Mouse (Mus musculus) MEL-GATA-1-ER (cell line): ENCODE results near the gene Ephb2.

Experiments
- DNase-seq: peaks from one replicate; pipeline ENCODE4 v3.0.0-alpha.2; 2012; ENCODE audit warnings: low read depth; ENCODE audit errors: extremely low read depth

The Ephb2 gene

DNA sequence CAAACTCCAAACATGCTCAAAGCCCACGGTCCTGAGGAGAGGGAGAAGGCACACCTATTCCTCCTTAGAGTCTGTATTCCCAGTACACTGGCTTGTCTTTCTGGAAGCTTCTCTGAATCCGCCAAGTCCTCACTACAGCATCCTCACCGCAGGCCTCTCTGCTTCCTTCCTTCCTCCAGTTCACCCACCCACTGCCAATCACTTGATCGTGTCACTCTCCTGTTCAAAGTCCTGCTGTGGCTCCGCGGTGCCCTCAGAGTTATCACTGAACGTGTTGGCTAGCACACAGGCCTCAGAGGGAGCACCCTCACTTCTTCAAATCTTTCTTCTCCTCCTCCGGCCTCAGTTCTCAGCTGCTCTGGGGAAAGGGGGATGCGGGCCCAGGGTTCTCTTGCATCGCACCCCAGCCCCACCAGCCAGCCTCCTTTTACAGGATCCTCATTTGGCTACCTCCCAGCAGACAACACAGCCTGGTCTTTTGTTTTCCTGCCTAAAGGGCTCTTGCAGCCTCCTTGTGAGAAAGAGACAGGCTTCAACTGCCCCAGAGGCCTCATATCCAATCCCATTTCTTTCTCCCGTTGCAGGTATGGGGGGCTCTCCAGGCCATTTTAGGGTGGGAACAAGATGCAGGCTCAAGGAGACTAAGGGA, 102.4 kb downstream of the Ephb2 start:
- DNase-seq, result no peak

DNA sequence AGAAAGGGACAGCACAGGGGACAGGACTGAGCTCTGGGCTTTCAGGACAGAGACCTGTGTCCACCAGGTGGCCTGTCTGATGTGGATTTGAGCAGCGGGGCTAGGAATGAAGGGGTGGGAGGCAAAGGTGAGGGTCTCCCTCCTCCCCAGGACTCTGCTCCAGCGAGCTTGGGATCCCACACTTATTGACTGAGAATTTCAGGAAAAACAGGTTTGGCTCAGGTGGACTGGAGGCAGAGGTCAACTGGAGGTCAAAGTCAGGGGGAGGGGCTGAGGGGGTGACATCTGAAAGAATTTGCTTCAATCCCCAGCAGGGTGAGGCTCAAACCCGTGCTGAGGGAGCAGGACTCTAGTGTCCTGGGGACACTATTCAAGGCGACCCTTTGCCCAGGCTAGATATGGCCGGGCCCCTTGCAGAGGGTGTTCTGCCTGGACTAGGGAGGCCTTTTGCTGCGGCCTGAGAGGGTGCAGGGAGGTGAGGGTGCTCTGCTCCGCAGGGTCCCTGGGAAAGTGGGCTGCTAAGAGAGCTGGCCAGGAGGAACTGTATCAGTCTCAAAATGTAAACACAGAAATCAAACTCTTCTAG, 103.2 kb downstream of the Ephb2 start:
- no peak for DNase-seq

DNA sequence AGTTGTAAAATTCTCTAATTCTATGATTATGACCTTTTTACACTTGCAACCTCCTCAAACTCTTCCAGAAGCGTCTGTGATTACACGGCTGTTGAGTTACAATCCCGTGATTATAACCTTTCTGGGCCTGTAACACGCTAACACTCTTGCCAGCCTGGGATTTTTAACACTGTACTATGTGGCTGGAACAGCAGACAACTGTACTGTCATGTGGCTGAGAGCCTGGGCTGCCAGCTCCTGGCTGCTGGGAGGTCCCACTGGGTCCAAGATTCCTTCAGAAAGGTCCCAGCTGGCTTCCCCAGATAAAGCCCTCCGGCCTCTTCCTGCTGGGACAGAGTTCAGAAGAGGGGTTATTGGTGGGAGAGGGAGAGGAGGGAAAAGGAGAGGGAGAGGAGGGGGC, 104.0 kb downstream of the Ephb2 start:
- DNase-seq, result no peak

DNA sequence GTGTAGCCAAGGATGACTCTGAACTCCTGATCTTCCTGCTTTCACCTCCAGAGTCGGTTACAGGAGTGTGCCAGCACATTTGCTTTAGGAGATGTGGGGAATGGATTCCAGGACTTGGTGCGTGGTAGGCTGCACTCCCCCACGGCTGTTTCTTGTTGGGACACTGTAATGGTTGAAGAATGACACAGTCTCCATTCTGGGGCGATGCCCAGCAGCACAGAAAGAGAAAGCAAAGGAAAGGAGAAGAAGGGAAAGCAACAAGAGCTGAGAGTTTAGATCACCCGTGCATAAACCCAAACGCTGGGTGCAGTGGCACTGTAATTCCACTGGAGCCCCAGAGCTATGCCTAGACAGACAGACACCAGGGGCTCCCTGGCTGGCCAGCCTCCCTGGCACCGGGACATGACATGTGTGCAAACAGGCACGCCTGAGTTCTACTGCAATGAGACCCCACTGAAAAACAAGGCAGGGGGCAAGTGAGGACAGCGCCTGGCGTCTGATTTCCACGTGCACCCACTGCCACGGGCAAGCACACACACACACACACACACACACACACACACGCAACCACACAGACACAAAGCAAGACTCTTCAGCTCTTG, 104.7 kb downstream of the Ephb2 start:
- DNase-seq, result no peak

DNA sequence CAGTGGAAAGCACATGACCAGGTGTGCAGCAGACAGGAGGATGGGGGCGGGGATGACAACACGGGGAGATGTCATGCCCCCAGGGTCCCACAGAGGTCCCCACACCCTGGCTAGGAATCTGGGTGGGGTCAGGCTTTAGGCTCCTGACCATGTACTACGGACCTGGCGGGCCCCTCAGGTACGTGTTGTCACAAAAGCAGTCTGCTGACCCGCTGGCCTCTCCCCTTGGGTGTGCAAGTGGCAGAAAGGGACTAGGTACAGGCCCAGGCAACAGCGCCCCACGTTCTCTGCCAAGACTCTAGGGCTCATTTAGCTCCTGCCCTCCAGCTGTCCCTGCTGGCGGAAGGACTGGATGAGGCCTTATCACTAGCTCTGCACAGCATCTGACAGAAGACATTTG, 105.3 kb downstream of the Ephb2 start:
- no peak for DNase-seq

DNA sequence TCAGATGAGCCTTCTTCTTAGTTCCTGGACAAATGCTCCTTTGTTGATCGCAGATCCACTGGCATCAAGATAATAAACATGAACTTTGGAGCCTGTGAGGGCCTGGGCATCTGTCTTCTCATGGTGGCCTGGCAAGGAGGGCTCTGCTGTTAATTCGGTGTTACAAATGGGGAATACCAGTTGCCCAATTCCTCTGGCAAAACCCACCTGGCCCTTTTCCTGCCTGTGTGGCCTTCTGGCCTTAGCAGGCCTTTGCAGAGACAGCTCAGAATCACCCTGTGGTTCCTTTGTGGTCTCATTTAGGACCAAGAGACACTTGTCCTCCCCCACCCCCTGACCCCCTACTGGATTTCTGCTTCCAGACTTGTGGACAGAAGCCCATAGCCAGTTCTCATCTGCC, 106.2 kb downstream of the Ephb2 start:
- no peak for DNase-seq

DNA sequence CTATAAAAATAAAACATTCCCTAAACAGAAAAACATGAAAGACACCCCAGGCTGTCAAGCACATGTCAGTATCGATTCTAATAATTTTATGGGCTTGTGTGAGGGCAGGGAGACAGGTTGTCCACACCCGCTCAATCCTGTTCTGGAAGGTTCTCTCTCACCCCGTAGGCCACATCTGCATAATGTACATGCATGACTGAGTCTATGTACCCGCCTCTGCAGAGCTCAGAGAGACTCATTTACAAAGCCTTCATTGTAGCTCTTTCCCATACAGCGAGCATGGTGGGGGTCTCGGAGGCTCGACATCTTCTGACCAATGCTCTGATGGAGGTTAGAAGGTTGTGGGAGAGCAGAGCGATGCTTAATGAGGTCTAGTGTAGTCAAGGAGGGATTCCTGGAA, 108.8 kb downstream of the Ephb2 start:
- DNase-seq, result no peak

DNA sequence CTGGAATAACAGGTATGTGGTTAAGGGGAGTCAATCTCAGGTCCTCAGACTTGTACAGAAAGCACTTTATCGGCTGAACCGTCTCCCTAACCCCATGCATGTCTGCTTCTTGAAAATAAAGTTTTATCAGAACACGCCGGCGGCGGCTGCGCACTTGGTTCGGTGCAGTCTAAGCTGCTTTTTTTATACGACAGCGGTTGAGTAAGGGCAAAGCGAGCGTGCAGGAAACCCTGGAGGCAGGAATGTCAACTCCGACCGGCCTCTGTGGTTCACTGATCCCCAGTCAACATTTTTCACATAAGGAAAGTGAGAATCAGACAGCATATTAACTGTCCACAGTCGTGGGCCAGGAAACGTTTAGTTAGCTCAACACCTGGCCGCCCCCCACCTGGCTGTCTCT, 111.1 kb downstream of the Ephb2 start:
- DNase-seq, result peak; percentile 35

- DNase-seq, result no peak
Measured at GRCm38 (mm10) chr4:136722361-136723082, 113.3 kb downstream of the Ephb2 start.

GRCm38 (mm10) chr4:136721937-136722336, 113.9 kb downstream of the Ephb2 start:
- DNase-seq, result no peak

DNA sequence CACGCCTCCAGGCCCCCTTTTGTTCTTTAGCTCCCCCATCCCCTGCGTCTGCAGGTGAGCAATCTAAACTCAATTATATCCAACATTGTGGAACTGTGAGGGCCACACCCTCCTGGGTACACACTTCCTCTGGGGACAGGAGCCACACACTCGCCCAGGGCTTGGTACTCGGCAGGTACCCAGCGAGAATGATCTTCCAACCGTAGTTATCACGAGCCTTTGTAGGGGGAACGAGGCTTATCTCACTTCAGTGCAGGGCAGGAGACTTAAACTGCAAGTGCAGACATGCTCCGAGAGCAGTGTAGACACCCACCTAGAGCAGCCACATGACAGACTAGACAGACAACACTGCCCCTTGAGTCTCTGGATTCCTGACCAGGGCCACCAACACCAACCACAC, 115.8 kb downstream of the Ephb2 start:
- no peak for DNase-seq

DNA sequence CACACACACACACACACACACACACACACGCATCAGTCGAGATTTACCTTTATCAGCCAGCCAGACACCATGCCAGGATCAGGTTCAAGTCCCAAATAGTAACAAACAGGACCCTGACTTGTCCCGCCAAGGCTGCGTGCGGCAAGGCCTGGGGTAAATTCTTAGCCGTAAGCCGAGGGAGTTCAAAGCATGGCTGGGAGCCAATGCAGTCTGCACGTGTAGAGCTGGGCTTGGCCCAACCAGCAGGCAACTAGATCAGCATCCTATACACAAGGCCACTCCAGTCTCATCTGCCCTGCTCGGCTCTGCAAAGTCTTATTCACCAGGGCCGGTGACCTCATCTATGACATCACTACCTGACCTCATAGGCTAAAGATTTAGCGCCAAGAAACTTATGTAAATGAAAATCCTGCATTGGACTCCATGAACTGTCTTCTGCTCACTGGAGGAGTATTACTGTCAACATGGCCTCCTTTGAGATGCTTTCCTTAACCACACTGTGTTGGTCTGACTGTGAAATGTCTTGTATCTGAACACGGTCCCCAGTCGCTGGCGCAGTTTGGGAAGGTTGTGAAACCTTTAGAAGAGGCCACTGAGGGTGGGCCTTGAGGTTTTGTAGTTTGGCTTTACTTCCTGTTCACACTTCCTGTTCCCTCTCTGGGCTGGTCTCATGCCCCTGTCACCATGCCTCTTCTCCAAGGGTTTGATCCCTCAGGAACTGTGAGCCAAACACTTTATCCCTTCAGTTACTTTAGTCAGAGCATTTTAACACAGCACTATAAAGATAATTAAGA, 117.4 kb downstream of the Ephb2 start:
- peak; percentile 30 for DNase-seq

GRCm38 (mm10) chr4:136716561-136716972, 119.2 kb downstream of the Ephb2 start:
- no peak for DNase-seq

GRCm38 (mm10) chr4:136714530-136714929, 121.3 kb downstream of the Ephb2 start:
- no peak for DNase-seq

DNA sequence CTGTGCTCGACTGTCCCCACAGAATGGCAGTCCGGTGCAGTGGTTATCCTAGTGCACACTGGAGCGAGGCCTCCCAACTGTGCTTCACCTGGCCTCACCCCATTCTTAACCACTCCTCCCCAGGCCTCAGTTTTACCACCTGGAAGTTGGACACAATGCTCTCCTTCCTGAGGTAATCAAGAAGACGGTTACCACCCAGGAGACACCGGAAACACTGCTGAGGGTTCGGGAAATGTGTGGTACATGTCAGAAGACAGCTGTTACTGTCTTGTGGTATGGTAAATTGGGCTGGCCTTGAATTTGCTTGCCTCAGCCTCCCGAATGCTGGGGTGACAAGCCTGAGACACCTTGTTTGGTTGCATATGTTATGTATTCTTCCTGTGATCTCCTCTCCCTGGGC, 121.9 kb downstream of the Ephb2 start:
- no peak for DNase-seq

GRCm38 (mm10) chr4:136713431-136713830, 122.4 kb downstream of the Ephb2 start:
- DNase-seq, result no peak

DNA sequence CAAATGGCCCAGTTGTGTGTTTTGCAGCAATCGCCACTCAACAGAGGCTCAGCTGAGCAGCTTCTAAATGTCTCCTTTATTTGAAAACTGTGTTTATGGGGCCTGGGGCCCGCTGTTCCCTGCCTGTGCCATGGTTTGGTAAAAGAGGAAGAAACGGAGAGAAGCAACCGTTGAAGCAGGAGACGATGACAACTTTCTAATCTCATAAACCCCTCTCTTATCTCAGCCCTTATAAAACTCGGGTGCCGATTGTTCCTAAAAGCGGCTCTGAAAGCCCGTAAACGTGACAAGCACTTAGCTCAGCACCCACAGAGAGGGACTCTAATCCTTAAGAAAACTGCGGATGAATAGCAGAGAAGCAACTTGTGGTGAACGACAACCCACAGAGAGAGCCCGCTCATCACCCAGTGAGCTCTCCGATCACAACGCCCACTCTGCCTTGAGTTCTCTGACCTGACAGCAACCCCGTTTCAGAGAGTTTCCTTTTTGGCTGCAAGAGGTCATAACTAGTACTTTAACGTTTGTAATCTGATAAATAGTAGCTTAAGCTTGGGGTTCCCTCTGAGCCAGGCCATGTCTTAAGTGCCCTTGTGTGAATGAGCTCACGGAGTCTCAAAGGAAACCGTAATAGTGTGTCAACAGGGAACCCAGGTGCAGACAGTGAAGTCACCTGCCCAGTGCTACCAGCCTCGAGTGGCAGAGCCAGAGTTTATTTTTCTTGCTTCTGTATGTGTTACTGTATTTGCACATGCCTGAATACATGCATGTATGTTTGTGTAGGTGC, 123.6 kb downstream of the Ephb2 start:
- DNase-seq, result no peak

DNA sequence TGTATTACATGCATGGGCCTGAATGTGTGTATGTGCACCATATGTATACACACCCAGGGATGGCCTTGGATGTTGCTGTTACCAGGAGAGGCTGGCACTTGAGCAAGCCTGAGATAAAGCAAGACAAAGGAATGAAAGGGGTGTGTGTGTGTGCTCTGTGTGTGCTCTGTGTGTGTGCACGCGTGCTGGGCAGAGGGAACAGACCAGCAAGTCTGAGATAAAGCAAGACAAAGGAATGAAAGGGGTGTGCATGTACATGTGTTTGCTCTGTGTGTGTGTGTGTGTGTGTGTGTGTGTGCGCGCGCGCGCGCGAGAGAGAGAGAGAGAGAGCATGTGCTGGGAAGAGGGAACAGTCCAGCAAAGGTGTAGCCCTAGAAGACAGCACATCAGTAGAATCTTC, 125.4 kb downstream of the Ephb2 start:
- no peak for DNase-seq

GRCm38 (mm10) chr4:136708956-136709355, 126.8 kb downstream of the Ephb2 start:
- DNase-seq, result no peak

DNA sequence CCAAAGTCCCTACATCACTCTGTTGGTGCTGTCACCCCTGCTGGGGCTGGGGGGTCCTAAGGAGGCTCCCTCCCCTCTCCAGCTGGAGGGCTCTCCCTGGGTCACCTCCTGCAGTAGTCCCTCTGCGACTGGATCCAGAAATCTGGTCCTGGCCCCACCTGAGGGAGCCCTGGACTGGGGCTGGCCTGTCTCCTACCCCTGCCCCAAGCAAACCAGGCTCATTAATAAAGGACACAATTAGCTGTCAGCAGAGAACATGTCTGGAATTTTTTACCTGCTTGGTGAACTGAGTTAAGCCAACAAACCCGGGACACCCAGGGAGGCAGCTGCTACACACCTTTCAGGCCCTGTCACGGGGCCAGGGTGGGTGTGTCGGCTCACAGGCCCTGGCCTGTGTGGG, 129.1 kb downstream of the Ephb2 start:
- DNase-seq, result no peak

DNA sequence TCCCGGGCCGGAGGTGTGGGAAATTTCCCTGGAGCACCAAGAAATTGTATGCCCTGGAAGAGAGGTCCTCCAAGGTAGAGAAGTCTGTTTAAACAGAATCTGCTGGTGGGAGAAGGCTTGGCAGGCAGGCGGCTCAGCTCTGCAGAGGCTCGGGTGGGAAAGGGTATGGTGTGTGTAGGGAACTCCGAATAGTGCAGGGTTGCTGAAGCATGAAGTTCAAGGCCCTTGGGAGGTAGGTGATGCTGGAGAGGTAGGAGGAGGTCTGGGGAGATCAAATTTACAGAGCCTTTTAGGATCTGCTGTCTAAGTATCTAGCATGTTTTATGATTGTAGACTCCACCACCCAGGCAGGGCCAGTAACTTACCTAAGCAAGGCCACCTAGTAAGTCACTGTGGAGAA, 130.7 kb downstream of the Ephb2 start:
- DNase-seq, result no peak
